Mouse (Mus musculus): ENCODE results near the gene Nhlrc4.

Nhlrc4 gene

DNA sequence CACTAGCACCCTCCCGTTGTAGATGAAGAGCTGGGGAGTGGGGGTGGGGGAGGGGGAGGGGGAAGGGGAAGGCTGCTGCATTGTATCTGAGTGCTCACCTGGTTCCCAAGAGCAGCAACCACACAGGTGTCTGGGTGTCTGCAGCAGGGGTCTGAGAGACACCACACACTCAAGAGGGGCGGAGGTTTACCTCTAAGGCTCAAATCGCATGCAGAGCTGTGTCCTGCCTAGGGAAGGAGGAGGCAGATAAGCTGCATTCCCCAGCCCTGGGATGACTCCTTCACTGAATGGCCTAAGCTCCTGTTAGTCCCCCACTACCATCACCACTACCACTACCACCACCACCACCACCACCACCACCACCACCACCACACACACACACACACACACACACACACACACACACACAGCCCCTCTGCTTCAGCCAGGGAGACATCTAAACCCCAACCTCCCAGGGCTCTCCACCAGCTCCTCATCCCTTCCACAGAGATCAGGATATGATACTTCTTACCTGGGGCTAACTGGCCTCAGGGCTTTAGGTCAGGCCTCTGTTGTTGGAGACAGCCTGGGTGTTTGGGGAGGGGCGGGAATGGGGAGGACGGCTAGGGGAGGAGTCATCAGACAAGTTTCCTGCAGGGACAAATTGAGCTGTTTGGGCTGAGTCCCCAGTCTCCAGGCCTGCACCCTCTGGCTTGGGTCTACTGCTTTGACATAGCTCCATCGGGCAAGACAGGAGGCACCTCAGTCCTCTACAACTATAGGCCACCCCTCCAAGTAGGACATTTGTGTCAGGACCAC, at the start of gene Nhlrc4, which contains the start of gene Pigq:
Gene Nhlrc4, minus strand, starts transcription at position 596 of the 798 bp plus-strand sequence.
Gene Pigq, minus strand, starts transcription at position 571 of the 798 bp plus-strand sequence.
- in situ Hi-C loops (cut with MboI; ENCODE audit: low pct_unique_long_range_greater_than_20kb in 1 of 2, low sequenced_read_pairs in 2 of 2, unreplicated experiment in 1 of 2): no loop called here

DNA sequence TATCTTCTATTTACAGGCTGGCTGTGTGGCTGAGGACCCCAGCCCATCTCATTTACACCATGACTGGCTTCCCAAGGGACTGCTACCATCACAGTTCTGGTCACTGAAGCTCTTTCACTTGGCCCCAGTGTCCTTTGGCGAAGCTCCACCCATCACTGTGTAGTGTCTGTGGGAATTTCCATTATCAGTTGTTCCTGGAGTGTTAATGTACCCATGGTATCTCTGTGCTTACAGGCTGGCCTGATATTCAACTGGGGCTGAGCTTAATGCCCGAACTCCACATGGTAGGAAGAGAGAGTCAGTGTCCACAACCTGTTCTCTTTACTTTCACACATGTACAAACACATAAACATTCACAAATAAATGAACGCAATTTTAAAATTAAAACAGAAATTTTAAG, 48.7 kb upstream of the Nhlrc4 start:
- in situ Hi-C loops (cut with MboI; ENCODE audit: low pct_unique_long_range_greater_than_20kb in 1 of 2, low sequenced_read_pairs in 2 of 2, unreplicated experiment in 1 of 2): no loop called here

DNA sequence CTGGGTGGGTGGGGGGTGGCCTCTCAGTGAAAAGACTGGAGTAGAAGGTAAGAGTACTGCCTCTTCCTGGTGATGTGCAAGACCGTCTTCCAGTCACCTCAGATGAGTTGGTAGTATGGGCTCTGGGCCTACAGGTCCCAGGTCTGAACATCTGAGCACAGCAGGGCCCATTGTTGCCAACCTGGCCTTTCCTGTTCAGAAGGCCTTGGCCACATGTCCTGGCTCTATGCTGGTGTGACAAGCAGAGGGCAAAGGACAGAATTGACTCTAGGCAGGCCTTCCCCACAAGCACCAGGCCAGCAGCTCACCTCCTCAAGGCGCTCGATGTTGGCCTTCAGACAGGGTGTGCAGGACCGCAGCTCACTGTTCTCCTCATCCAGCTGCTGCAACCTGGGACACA, 47.5 kb upstream of the Nhlrc4 start:
- in situ Hi-C loops (cut with MboI; ENCODE audit: low pct_unique_long_range_greater_than_20kb in 1 of 2, low sequenced_read_pairs in 2 of 2, unreplicated experiment in 1 of 2): no loop called here

DNA sequence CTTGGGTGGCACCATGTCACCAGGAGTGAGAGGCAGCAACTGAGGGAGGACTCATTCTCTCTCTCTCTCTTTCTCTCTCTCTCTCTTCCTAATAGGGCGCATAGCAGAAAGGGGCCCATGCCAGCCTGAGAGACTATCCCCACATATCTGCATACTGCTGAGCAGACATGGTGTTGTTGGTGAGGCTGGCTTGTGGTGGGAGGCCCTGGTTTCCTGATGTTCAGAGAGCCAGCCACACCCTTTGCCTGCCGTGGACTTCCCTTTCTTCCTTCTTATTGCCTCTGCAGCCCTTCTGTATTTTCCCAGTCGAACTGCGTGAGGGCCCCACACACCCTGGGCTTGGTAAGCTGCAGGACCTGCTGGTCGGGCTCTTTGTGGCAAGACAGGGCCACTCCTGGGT, 45.6 kb upstream of the Nhlrc4 start:
- in situ Hi-C loops (cut with MboI; ENCODE audit: low pct_unique_long_range_greater_than_20kb in 1 of 2, low sequenced_read_pairs in 2 of 2, unreplicated experiment in 1 of 2): no loop called here

DNA sequence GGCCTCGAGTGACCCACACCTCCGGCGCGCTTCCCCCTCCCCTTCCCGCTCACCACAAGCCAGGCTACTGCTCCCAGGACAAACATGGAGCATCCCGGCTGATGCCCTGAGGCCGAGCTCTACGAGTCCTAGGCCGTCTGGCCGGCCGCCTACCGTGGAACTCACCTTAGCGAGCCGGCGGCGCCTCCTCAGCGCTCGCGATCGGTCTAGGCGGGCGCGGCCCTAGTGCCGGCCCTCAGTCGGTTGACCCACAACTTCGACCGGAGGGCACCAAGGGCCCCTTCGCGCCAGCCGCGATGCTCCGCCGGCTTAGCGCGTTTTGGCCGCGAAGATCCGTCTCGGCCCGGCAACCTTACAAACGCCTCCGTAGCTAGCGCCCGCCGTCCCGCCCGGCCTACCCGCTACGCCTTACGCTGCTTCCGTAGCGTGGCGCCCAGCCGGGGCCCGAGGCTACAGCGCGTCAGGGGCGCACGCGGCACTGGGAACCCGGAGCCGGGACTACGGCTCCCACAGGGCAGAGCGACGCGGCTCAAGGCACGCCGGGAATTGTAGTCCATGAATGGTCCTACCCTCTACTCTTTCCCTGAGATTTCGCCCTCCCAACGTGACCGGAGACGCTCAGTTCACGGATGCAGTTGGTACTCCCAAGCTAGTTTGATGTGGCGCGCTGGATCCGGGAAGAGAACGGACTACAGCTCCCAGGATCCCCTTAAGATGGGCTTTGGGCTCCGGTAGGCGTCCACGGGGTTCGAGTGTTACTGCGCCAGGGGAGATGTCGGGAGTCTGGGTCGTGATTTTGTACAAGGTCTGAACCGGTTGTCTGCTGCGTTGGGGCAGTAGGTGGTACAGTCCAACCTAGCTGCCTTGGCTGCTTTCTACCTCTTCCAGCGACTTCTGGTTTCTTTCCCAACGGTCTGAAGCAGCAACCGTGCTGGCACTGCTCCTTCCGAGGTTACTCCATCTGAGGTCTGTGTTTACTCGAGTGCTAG, 40.8 kb upstream of the Nhlrc4 start, which contains the start of gene Capn15:
Gene Capn15, minus strand, starts transcription at position 491 of the 989 bp plus-strand sequence.
- in situ Hi-C loops (cut with MboI; ENCODE audit: low pct_unique_long_range_greater_than_20kb in 1 of 2, low sequenced_read_pairs in 2 of 2, unreplicated experiment in 1 of 2): no loop called here

DNA sequence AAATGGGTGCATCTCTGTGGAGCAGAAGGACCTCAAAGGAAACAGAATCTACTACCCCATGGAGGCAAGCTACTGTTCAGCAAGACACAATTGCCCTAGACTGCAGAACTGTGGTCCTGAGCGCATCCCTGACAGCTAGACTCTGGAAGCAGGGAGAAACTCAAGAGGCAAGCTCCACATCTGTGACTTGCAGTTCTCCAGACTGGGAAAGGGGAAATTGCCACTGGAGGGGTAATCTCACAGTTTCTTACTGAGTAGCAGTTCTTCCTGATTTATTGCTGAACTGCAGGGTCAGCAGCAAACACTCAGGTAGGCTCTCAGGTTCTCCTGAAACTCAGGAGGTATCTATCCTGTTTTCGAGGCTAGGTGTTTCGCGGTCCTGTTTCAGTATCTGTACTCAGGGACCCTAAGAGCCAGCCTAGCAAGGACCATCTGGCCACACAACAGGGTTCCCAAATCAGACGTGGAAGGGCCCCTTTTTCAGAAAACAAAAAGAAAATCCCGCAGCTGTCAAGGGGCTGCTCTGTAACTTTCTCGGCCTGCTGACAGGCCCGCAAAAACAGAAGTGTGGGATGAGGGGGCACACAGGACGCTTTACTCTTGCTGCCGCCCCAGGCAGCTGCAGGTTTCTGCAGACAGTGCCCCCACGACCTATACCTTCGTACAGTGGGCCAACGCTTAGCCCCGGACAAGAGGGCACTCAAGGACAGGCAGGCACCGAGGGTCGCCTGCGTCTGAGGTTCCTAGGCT, 40.0 kb upstream of the Nhlrc4 start:
- in situ Hi-C loops (cut with MboI; ENCODE audit: low pct_unique_long_range_greater_than_20kb in 1 of 2, low sequenced_read_pairs in 2 of 2, unreplicated experiment in 1 of 2): no loop called here

DNA sequence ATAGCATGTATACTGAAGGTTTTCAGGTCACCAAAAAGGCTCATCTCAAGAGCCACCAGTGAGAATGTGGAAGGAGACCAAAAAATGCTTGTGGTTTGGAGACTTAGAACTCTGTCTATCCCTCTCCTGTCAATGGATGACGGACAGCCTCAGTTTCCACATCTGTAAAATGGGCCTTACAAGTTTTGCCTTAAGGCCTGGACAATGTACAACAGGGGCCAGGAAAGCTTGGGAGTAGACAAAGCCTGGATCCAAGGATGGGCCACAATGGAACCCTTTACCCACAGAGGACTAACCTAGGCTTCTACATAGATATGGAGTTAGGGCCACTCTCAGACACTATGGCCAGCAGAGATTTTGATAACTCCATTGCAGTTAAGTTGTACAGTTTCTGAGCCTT, 39.3 kb upstream of the Nhlrc4 start:
- in situ Hi-C loops (cut with MboI; ENCODE audit: low pct_unique_long_range_greater_than_20kb in 1 of 2, low sequenced_read_pairs in 2 of 2, unreplicated experiment in 1 of 2): no loop called here

DNA sequence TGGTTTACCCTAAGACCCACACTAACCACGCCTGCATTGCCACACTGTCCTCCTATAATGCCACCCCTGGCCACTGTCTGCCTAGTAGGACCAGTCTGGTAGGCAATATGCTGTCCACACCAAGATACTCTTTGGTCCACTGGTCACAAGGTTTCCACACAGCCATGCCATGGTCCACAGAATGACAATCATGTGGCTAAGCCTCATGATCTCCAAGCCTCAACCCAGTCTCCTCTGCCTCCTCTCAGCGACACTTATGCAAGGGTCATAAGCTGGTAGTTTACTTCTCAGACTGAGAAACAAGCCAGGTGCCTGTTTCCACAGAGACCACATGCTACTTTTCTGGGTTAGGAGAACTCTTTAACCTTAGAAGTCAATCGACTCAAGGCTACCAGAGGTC, 38.2 kb upstream of the Nhlrc4 start:
- in situ Hi-C loops (cut with MboI; ENCODE audit: low pct_unique_long_range_greater_than_20kb in 1 of 2, low sequenced_read_pairs in 2 of 2, unreplicated experiment in 1 of 2): no loop called here

DNA sequence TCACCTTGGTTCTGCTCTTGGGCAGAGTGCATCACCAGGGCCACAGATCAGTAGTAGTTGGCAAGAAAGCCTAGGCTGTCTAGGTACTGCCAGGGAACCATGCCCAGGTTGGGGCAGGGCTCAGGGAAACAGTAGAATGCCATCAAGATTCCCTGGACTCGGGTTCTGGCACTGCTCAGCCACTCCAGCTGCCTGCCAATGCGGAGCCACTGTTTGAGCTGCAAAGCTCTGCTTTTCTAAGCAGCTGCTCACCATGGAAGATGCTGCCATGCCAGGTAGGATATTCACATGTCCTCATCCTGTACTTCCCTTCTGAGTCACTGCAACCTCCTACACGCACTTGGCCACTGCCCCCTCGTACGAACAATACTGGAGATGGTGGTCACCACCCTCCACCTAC, 36.1 kb upstream of the Nhlrc4 start:
- in situ Hi-C loops (cut with MboI; ENCODE audit: low pct_unique_long_range_greater_than_20kb in 1 of 2, low sequenced_read_pairs in 2 of 2, unreplicated experiment in 1 of 2): no loop called here

DNA sequence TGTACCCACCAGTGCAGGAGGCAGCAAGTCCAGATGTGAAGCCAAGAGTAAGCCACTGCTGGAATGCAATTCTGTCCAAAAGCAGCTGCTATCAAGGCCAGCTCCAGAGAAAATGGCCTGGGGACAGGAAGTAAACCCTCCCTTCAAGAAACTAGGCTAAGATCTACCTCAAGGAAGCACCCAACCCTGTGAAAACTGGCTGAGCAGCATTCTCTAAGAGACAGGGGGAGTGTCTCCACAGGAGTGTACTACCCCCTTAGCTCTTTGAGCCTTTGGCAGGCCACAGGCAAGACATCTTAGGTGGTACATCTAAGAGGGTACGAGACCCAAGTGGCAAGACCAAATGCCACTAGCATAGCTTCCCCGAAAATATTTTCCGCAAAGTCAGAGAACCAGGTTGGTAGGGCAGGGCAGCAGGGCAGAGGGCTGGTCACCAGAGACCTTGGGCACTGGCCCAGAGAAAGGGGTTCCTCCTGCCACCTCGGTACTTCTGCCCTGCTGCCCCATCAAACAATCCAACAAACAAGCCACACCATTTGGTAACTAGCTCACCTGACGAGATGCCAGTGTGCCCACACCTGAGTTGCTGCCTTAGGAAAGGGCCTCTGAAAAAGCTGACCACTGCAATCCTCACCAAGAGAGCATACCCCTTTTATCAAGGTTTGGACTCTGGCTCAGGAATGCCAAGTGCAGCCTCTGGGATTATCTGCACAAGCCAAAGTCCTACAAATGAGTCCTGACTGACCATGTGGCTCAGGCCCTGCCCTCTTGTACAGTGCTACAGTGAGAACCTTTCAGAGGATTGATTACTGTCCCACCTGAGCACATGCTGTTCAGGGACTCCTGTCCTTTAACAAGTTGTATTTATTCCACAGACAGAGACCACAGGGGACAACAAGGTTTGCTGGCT, 35.3 kb upstream of the Nhlrc4 start:
- in situ Hi-C loops (cut with MboI; ENCODE audit: low pct_unique_long_range_greater_than_20kb in 1 of 2, low sequenced_read_pairs in 2 of 2, unreplicated experiment in 1 of 2): no loop called here

DNA sequence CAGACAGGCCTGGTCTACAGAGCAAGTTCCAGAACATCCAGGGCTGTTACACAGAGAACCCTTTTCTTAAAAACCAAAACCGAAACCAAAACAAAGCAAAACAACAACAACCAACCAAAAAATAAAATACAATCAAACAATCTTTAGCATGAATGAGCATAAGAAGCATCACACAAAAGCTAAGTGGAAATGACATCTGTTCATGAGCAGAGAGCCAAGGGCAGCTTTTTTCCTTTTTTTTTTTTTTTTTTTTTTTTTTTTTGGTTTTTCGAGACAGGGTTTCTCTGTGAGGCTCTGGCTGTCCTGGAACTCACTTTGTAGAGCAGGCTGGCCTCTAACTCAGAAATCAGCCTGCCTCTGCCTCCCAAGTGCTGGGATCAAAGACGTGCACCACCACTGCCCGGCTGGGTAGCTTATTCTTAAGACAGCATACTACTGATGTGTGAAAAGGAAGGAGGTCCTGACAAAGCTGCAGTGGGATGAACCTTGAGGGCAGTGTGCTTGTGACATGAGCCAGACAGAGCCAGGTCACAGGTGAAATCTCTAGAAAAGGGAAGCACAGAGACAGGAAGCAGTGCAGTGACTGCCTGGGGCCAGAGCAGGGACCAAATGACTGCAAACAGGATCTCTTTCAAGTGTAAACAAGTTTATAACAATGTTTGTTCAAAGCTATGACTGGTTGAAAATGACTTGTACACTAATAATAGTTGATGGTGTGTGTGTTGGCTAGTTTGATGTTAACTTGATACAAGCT, 26.4 kb upstream of the Nhlrc4 start:
- in situ Hi-C loops (cut with MboI; ENCODE audit: low pct_unique_long_range_greater_than_20kb in 1 of 2, low sequenced_read_pairs in 2 of 2, unreplicated experiment in 1 of 2): no loop called here

DNA sequence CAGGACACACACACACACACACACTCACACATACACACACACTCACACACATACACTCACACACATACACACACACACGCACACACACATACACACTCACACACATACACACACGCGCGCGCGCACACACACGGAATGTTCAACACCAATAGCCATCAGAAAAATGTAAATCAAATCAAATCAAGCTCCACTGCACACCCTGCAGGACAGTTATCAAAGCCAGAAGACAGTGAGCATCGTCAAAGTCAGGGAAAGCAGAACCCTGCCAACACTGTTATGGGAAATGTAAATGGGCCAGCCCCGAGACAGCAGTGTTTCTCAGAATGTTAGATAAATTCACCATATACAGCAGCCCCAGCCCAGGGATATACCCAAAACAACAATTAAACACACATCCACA, 25.7 kb upstream of the Nhlrc4 start:
- in situ Hi-C loops (cut with MboI; ENCODE audit: low pct_unique_long_range_greater_than_20kb in 1 of 2, low sequenced_read_pairs in 2 of 2, unreplicated experiment in 1 of 2): no loop called here

DNA sequence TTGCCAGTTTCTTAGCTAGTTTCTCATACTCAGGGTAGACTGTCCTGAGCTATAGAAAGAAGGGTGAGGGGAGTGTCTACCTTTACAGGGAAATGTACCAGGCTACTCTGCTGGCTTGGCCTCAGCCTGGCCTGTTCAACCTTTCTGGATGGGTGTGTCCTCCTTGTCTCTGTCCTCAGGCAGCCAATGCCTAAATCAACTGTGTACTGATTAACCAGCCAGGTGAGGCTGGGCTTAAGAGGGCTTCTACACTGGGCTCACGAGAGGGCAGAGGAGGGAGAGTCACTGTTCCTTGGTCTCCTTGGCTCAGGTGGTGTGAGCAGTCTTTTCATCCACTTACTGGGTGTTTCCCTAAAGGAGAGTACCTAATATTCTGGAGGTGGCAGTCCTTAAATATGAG, 23.4 kb upstream of the Nhlrc4 start:
- in situ Hi-C loops (cut with MboI; ENCODE audit: low pct_unique_long_range_greater_than_20kb in 1 of 2, low sequenced_read_pairs in 2 of 2, unreplicated experiment in 1 of 2): no loop called here

DNA sequence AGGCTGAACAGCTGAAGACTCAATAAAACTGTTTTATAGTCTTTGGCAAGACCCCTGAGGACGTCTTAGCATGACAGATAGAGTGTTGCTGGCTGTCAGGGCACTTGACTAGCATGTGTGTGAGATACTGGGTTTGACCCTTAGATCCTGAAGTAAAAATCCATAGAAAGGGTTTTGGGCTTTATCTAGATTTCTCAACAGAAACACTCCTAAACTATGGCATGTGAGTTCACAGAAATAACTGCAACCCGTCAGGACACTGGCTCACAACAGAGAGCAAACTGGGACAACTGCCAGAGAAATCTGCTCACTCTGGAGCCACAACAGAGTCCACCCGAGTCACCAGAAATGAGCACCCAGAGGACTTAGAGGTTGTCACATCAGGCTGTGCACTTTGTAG, 22.9 kb upstream of the Nhlrc4 start:
- in situ Hi-C loops (cut with MboI; ENCODE audit: low pct_unique_long_range_greater_than_20kb in 1 of 2, low sequenced_read_pairs in 2 of 2, unreplicated experiment in 1 of 2): no loop called here

DNA sequence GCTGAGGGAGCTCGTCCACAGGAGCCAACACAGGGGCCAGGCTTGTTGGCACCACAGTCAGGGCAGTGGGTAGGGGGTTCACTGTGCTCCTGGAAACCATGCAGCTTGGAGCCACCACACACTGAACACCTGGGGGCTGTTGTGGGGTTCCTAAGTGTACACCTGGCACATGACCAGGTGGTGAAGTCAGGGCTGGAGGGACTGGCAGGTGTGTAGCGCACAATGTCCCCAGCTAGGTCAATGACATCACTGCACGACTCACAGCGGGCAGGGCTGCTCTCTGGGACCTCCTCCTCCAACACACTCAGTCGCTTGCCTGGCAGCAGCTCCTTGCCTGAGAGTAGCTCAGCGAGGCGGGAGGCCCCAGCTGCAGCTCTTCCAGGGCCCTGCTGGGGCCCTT, 19.5 kb upstream of the Nhlrc4 start:
- in situ Hi-C loops (cut with MboI; ENCODE audit: low pct_unique_long_range_greater_than_20kb in 1 of 2, low sequenced_read_pairs in 2 of 2, unreplicated experiment in 1 of 2): no loop called here

DNA sequence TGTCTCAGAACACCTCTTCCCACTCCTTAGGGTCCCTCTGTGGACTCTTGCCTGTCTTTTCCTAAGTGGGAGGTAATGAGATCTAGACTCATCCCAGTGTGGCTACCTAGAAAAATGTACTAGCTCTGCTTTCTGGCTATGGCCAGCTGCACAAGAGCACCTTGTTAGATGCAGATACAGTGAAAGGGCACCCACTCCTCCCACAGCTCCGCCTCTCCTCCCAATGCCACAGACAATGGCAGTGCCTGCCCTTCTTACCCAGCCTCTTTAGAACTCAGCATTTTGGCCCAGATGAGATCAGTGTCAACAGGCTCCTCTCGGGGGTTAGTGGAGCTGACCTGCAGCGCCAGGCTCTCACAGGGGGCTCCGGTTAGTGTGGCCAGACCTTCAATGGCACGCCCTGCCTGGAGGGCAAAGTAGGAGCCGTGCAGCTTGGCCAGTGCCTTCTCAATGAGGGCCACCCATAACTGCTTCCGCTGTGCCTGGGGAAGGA, 17.7 kb upstream of the Nhlrc4 start:
- in situ Hi-C loops (cut with MboI; ENCODE audit: low pct_unique_long_range_greater_than_20kb in 1 of 2, low sequenced_read_pairs in 2 of 2, unreplicated experiment in 1 of 2): no loop called here

DNA sequence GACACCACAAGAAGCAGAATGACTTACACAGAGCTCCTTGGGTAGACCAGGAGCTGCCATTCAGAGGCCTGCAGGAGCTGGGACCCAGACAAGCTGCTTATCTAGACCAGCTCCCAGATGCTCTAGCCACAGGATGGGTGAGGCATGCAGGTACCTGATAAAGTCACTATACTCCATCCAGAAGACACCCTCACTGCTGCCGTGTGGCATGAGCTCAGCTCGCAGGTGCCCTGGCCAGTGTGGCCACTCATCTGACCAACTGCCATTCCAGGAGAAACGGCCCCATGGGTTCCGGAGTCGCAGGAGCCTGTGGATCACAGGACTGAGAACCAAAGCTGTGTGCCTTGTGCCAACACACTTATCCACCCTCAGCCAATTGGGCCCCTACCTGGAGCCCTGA, 16.8 kb upstream of the Nhlrc4 start:
- in situ Hi-C loops (cut with MboI; ENCODE audit: low pct_unique_long_range_greater_than_20kb in 1 of 2, low sequenced_read_pairs in 2 of 2, unreplicated experiment in 1 of 2): no loop called here

All from mouse embryonic stem cell (cell line).